Mouse (Mus musculus): ENCODE data around the gene Rinl.

DNA sequence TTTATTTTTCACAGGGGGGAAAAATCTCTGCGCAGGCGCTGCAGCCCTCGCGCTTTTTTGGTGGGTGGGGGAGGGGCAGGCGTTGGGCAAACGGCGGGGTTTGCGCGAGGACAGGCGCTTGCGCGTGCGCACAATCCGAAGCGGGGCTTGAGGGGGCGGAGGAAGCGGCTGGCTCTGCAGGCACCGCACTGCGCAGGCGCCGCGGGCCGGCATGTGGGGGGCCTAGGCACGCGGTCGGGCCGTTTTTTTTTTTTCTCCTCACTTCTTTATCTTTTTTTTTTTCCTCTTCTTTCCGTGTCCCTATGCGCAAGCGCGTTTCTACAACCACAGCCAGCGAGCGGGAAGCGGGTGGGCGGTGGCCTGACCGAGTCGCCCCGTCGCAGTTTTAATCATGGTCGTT, 22.5 kb downstream of the Rinl start:
- TF ChIP-seq CHD2 (IDR thresholded peaks at IDR 0.05; ENCODE audit: low read depth, low read length), result no peak
- TF ChIP-seq ZNF384 (IDR thresholded peaks at IDR 0.05; ENCODE audit: low read depth, low read length), result peak; percentile 96
- TF ChIP-seq MAFK (IDR thresholded peaks at IDR 0.05; ENCODE audit: insufficient read depth, low read depth, low read length), result no peak
- no peak for TF ChIP-seq HCFC1 (IDR thresholded peaks at IDR 0.05; ENCODE audit: borderline replicate concordance, insufficient read depth, low read length)
